Mouse (Mus musculus) limb, embryonic 15.5 days (tissue): Measurements from ENCODE around the gene Wdfy2. TPM values are rescaled to one million over a fixed set of nuclear protein-coding genes. Genes with fewer than 3 reads are reported as not detected.

ENCODE experiments used
- ATAC-seq: fragments of 200-750 bp; cut with Nextera tagmentation; 2 replicates; pipeline ENCODE4 v1.8.0; 2017; ENCODE audit warnings: low read depth, moderate TSS enrichment; ENCODE audit not compliant: insufficient number of reproducible peaks, low FRiP score, low TSS enrichment
- H3K27ac ChIP-seq: fragments of 300-500 bp; sonication (generic); 2 replicates; pipeline ENCODE4 v1.5.1; 2015; ENCODE audit warnings: moderate library complexity, mild to moderate bottlenecking, inconsistent platforms
- H3K27me3 ChIP-seq: fragments of 300-500 bp; sonication (generic); 2 replicates; pipeline ENCODE4 v1.6.1; 2015; ENCODE audit warnings: inconsistent platforms
- H3K36me3 ChIP-seq: fragments of 300-500 bp; sonication (generic); 2 replicates; pipeline ENCODE4 v1.6.1; 2015; ENCODE audit warnings: inconsistent platforms
- H3K4me1 ChIP-seq: fragments of 300-500 bp; sonication (generic); 2 replicates; pipeline ENCODE4 v1.6.1; 2015; ENCODE audit warnings: inconsistent platforms
- H3K4me2 ChIP-seq: fragments of 300-500 bp; sonication (generic); 2 replicates; pipeline ENCODE4 v1.6.1; 2015; ENCODE audit warnings: mild to moderate bottlenecking, inconsistent platforms
- H3K4me3 ChIP-seq: fragments of 300-500 bp; sonication (generic); 2 replicates; pipeline ENCODE4 v1.5.1; 2015; ENCODE audit warnings: mild to moderate bottlenecking, inconsistent platforms
- H3K9ac ChIP-seq: fragments of 300-500 bp; sonication (generic); 2 replicates; pipeline ENCODE4 v1.6.1; 2015; ENCODE audit warnings: inconsistent platforms
- H3K9me3 ChIP-seq: fragments of 300-500 bp; sonication (generic); 2 replicates; pipeline ENCODE4 v1.6.1; 2016; ENCODE audit warnings: inconsistent platforms
- WGBS: fragments of 180-500 bp; shearing (Covaris S2); methylation state at CpG from one replicate; pipeline ENCODE4 v1.1.7; 2015; 5-methylcytosine and 5-hydroxymethylcytosine counted together
- microRNA-seq: library from miRNA; unstranded; fragments of <30 nt; microRNA quantifications from one replicate; pipeline ENCODE4, GENCODE M21; 2016
- polyA plus RNA-seq: library from polyadenylated mRNA; unstranded; fragments of >200 nt; fragmentation: Nextera tagmentation; extraction: Ambion mirVana; gene quantifications from 2 replicates; pipeline ENCODE4 v1.2.1, GENCODE M21; 2015

Gene Wdfy2
- polyA plus RNA-seq, 1 experiment from 2014 or later = 9.8 TPM

GRCm38 (mm10) chr14:62998977-62999376, 161.5 kb downstream of the Wdfy2 start:
- Histone ChIP-seq H3K4me2 (no peak overlapping the region), H3K27ac (no peak overlapping the region), H3K9ac (no peak overlapping the region), H3K9me3 (no peaks in the 10 kb centered on the region), H3K4me3 (no peak overlapping the region), H3K4me1 (no peaks in the 10 kb centered on the region), H3K27me3 (no peaks in the 10 kb centered on the region), H3K36me3 (no peaks in the 10 kb centered on the region)
- no peak for ATAC-seq
- WGBS = 79% methylated on average over 4 of the region's 4 CpGs

DNA sequence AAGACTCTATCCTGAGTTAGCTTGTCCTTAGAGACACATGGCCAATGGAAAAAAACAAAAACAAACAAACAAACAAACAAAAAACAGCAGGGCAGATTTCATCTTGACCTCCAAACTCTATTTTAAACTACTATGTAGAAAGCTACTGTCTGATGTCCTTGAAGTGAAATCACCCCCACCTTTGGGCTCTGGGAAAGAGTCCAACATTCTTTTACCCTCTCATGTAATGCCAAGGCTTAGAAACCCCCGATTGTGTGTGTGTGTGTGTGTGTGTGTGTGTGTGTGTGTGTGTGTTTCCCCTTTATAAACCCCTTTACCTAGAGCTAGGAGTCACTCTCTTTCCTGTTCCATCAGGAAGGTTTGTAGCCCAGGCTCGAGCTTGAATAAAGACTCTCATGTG, 165.1 kb downstream of the Wdfy2 start:
- Histone ChIP-seq H3K4me2 (no peak overlapping the region), H3K27ac (no peak overlapping the region), H3K9me3 (no peaks in the 10 kb centered on the region), H3K9ac (no peak overlapping the region), H3K36me3 (no peaks in the 10 kb centered on the region), H3K27me3 (no peaks in the 10 kb centered on the region), H3K4me3 (no peak overlapping the region), H3K4me1 (no peaks in the 10 kb centered on the region)
- 35% methylated on average over 2 of the region's 2 CpGs for WGBS
- ATAC-seq = no peak

Small RNA genes within 50 kb of the gene (microRNA-seq; reads per million reads assigned to microRNA genes)
- gene Mir6541 = not detected
- gene Mir8098 = 0.61 reads per million

Other genes starting within 250 kb of the Wdfy2 start
- not detected in 2 replicates for gene Serpine3, start 174.0 kb upstream of the Wdfy2 start, polyA plus RNA-seq
- 17.8 and 24.2 TPM in 2 replicates for gene Ints6, start 76.5 kb upstream of the Wdfy2 start, polyA plus RNA-seq
- not detected in 2 replicates for gene Defb48, start 146.8 kb downstream of the Wdfy2 start, polyA plus RNA-seq
- gene Defb47, start 160.4 kb downstream of the Wdfy2 start, polyA plus RNA-seq = not detected in 2 replicates
- not detected in 2 replicates for gene Defb43, start 174.1 kb downstream of the Wdfy2 start, polyA plus RNA-seq
- 0.47 TPM in 1 of 2 replicates, not detected in the other for gene Defb42, start 209.3 kb downstream of the Wdfy2 start, polyA plus RNA-seq
- gene Defb30, start 212.3 kb downstream of the Wdfy2 start, polyA plus RNA-seq = not detected in 2 replicates